ENCODE assay signal across 18 mouse cellular contexts in genomic region chr10:42830409-42830808, GRCm38 (mm10). TPM values are rescaled to one million over a fixed set of nuclear protein-coding genes. Genes with fewer than 3 reads are reported as not detected.
DNase-seq lines count a peak whose midpoint lies in the region; ATAC-seq lines count a peak whose summit lies in the region.
"Had no signal": no experiment of that assay in that cellular context is flagged by ENCODE, and none has a peak within 500 bp of the region (broad histone marks: within the 10 kb centered on the region; RNA-seq: fewer than 3 reads in every experiment).

No protein-coding gene starts in this region.

- WGBS in intestine, embryonic 14.5 days: 45% methylated on average over 6 of the region's 6 CpGs
- 32% methylated on average over 6 of the region's 6 CpGs for WGBS in large intestine, adult 2 months
- WGBS in hindbrain, embryonic 14.5 days: 58% methylated on average over 6 of the region's 6 CpGs
- WGBS in heart, embryonic 10.5 days: 63% methylated on average over 6 of the region's 6 CpGs

- H3K4me2 ChIP-seq in intestine, embryonic 14.5 days (ENCODE audit: low read length): no peak overlapping the region
- no peak overlapping the region for H3K4me2 ChIP-seq in hindbrain, embryonic 14.5 days (replicated peaks)
- H3K4me2 ChIP-seq: forebrain, embryonic 12.5 days; hindbrain, embryonic 13.5 days; kidney, embryonic 15.5 days; midbrain, embryonic 11.5 days had no signal

- no peaks in the 10 kb centered on the region; the same call in 1 of the 2 replicates for H3K4me1 ChIP-seq in intestine, embryonic 14.5 days (replicated peaks; ENCODE audit: control insufficient read depth, insufficient read depth, low read length)
- no peaks in the 10 kb centered on the region; the same call in 1 of the 2 replicates for H3K4me1 ChIP-seq in hindbrain, embryonic 14.5 days (replicated peaks; ENCODE audit: control insufficient read depth, insufficient read depth, low read length)
- H3K4me1 ChIP-seq in heart, embryonic 10.5 days: no peaks in the 10 kb centered on the region

- H3K9ac ChIP-seq in intestine, embryonic 14.5 days (ENCODE audit: low read length): no peak overlapping the region
- no peak overlapping the region for H3K9ac ChIP-seq in hindbrain, embryonic 14.5 days
- H3K9ac ChIP-seq: forebrain, embryonic 12.5 days; hindbrain, embryonic 13.5 days; kidney, embryonic 15.5 days had no signal

- H3K36me3 ChIP-seq in intestine, embryonic 14.5 days (ENCODE audit: control insufficient read depth, insufficient read depth, low read length): peaks cover 85% of the 10 kb centered on the region
- H3K36me3 ChIP-seq in hindbrain, embryonic 14.5 days (replicated peaks; ENCODE audit: control insufficient read depth, insufficient read depth): peaks cover 72% of the 10 kb centered on the region
- peaks cover 77% of the 10 kb centered on the region for H3K36me3 ChIP-seq in heart, embryonic 10.5 days

- no peak for DNase-seq in intestine, embryonic 14.5 days (ENCODE audit: low spot score)
- peak; percentile 43 for DNase-seq in large intestine, adult 2 months (ENCODE audit: low read depth, low spot score)
- DNase-seq in lung, adult 18-20 months: peak; percentile 77 to 85
- DNase-seq in lung, postnatal 36 days: peak; percentile 85
- DNase-seq in gastrocnemius, adult 18-20 months (ENCODE audit: low spot score): no peak
- DNase-seq in hindbrain, embryonic 14.5 days (ENCODE audit: low spot score): no peak
- no peak for DNase-seq in heart, embryonic 10.5 days (ENCODE audit: low spot score)
- no peak for DNase-seq in cerebellum, adult 11 months
- DNase-seq: adrenal gland, postnatal 10 days; cerebellum, adult 8-10 months; embryo, embryonic 11 days; heart, adult 18-20 months; right cerebral cortex, adult 18-20 months had no signal

- H3K27ac ChIP-seq in intestine, embryonic 14.5 days (ENCODE audit: low read depth): no peak overlapping the region
- H3K27ac ChIP-seq in hindbrain, embryonic 14.5 days: no peak overlapping the region
- no peak overlapping the region for H3K27ac ChIP-seq in heart, embryonic 10.5 days
- H3K27ac ChIP-seq: hindbrain, embryonic 13.5 days; kidney, embryonic 15.5 days had no signal

- H3K4me3 ChIP-seq in intestine, embryonic 14.5 days (ENCODE audit: low read depth, low read length): no peak overlapping the region
- H3K4me3 ChIP-seq in hindbrain, embryonic 14.5 days (replicated peaks; ENCODE audit: low read length): no peak overlapping the region
- no peak overlapping the region for H3K4me3 ChIP-seq in heart, embryonic 10.5 days
- H3K4me3 ChIP-seq: forebrain, embryonic 12.5 days; hindbrain, embryonic 13.5 days; kidney, embryonic 15.5 days had no signal

- H3K9me3 ChIP-seq in intestine, embryonic 14.5 days (ENCODE audit: control insufficient read depth, low read length): no peaks in the 10 kb centered on the region
- no peaks in the 10 kb centered on the region for H3K9me3 ChIP-seq in hindbrain, embryonic 14.5 days (ENCODE audit: control insufficient read depth, low read length)
- H3K9me3 ChIP-seq in heart, embryonic 10.5 days: no peaks in the 10 kb centered on the region
- H3K9me3 ChIP-seq: forebrain, embryonic 12.5 days; hindbrain, embryonic 13.5 days; kidney, embryonic 15.5 days had no signal

- peak; percentile 76; the same call in 1 of the 2 replicates for ATAC-seq in intestine, embryonic 14.5 days (replicated peaks; ENCODE audit: low FRiP score, low TSS enrichment, low read depth)
- ATAC-seq in hindbrain, embryonic 14.5 days (ENCODE audit: low FRiP score): no peak
- ATAC-seq: CD4-positive, CD25-positive, alpha-beta regulatory T cell, adult 4 months had no signal

- H3K27me3 ChIP-seq in intestine, embryonic 14.5 days (replicated peaks; ENCODE audit: control insufficient read depth, insufficient read depth, low read length): no peaks in the 10 kb centered on the region
- no peaks in the 10 kb centered on the region for H3K27me3 ChIP-seq in hindbrain, embryonic 14.5 days (ENCODE audit: control insufficient read depth, insufficient read depth, low read length)
- H3K27me3 ChIP-seq in heart, embryonic 10.5 days (ENCODE audit: insufficient read depth, poor library complexity, severe bottlenecking): no peaks in the 10 kb centered on the region
- H3K27me3 ChIP-seq: forebrain, embryonic 12.5 days; hindbrain, embryonic 13.5 days; kidney, embryonic 15.5 days had no signal

RNA-seq across cellular contexts. Expression of gene Scml4, which starts 29.8 kb away (rescaled TPM):
- 19.4 and 22.3 TPM in 2 replicates for polyA plus RNA-seq in intestine, embryonic 14.5 days (2014; fragmentation: Nextera tagmentation; extraction: Ambion mirVana)
- polyA plus RNA-seq in large intestine, adult 2 months (2012; rRNA removed): 11.3 and 19.0 TPM in 2 replicates
- total RNA-seq in gastrocnemius, adult 18-20 months (2021): 1 to 10 TPM in 1 of 2 experiments, under 1 TPM in 1; 0.59 to 1.1 TPM
- 9.3 and 13.3 TPM in 2 replicates for polyA plus RNA-seq in hindbrain, embryonic 14.5 days (2014; fragmentation: Nextera tagmentation; extraction: Ambion mirVana)
- polyA plus RNA-seq in heart, embryonic 10.5 days (2016; fragmentation: Nextera tagmentation; extraction: Ambion mirVana): 0.79 and 1.0 TPM in 2 replicates

Comparison
In these comparisons a context has a peak if more than half of its experiments do, and no peak if none do; other contexts are left out.
1. DNase-seq: peak in large intestine, adult 2 months (single experiment), lung, adult 18-20 months (2 of 2) and lung, postnatal 36 days (single experiment); none in intestine, embryonic 14.5 days (single experiment), gastrocnemius, adult 18-20 months (single experiment), hindbrain, embryonic 14.5 days (single experiment), heart, embryonic 10.5 days (single experiment) and cerebellum, adult 11 months (single experiment).